Mouse (Mus musculus) activated CD4-positive, CD25-positive, alpha-beta regulatory T cell, adult 4 months (primary cell): ENCODE measurements around the gene Sf3b5. TPM values are rescaled to one million over a fixed set of nuclear protein-coding genes. Genes with fewer than 3 reads are reported as not detected.
"Not testable (repeated sequence)": the region's sequence is repeated elsewhere in the genome, so short reads cannot be mapped to it uniquely, and the experiment has no call there.

ENCODE experiments used
- ATAC-seq: one replicate; pipeline ENCODE4 v1.8.0; 2017
- polyA plus RNA-seq, 2 experiments: library from polyadenylated mRNA; unstranded; fragments of 100-300 nt; shearing (Covaris generic); gene quantifications; one replicate each; pipeline ENCODE4 v1.2.1; 2017

Sf3b5 gene
- polyA plus RNA-seq, 2 experiments from 2014 or later, result 33.3 to 37.8 TPM

DNA sequence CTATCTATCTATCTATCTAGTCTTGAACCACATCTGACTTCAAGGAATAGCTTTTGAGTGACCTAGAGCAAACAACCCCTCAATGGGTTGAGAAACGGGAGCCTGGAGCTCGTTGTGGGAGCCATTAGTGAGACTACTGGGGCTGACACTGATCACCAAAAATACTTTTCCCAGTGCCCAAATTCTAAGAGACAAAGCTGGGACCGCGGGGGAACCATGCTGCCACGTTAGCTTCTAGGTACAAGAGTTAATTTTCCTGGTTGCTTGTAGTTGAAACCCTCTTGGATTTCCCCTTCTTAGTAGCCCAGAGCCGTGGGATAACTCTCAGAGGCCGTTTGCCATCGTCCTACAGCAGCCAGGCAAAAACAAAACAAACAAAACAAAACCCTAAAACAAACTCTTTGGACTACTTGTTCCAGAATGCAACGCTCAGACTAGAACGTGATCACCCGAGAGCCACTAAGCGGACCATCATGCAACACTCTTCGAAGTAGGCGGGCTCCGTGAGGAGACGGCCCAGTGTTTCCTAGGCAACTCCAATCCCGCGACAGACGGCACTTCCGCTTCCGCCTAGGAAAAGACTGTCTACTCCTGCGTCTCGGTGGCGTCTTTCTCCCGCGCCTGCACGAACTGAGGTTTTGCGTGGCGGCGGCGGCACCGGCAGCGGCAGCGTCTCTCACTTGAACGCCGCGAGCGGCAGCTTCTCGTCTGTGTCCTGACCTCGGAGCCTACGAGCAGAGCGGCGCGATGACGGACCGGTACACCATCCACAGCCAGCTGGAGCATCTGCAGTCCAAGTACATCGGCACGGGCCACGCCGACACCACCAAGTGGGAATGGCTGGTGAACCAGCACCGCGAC lies 3.0 kb downstream of the Sf3b5 start:
- peak; percentile 100 for ATAC-seq

DNA sequence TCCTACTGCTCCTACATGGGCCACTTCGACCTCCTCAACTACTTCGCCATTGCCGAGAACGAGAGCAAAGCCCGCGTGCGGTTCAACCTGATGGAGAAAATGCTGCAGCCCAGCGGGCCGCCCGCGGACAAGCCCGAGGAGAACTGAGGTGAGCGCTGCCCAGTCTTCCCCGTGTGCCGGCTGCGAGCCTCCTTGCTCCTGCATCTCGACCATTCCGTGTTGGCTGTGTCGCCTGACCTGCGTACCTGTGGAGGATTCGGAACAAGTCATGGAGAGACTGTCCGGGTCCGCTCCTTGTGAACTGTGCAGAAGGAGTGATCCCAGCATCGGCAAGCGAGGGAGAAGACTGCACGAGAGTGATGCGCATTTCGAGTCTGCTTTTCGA lies 3.6 kb downstream of the Sf3b5 start:
- ATAC-seq, result no peak

DNA sequence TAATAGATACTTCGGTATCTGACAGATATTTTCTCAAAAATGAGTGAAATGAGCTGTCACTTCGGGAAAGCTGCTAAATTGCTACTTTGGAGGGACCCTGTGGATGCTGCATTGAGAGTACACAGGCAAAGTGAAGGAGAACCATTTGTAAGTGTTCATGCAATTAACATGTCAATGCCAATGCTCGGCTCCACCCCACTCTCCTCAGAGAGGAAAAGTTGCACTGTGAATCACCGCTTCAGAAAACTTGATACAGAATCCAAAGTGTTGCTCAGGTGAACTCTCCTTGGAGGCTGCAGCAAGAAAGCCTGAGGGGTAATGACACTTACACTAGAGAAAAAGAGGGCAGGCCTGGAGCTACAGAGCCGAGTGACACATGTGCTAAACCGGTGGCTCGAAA lies 8.9 kb downstream of the Sf3b5 start:
- no peak for ATAC-seq

DNA sequence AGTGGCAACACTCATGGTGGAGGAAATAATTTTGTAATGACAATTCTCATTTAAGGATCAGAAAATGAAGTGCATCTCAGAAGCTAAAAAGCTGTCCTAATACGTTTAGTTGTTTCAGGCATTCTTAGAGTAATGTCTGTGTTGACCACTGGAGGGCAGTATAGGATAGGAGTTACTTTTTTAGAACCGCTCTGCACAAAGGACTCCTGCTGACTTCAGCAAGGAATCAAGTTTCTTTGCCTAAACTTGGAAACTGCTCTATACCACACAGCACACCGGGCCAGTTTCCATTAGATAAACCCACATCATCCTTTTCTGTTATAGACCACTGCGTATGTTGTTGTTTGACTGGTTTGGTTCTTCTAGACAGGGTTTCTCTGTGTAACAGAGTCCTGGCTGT lies 11.4 kb downstream of the Sf3b5 start:
- peak; percentile 80 for ATAC-seq

DNA sequence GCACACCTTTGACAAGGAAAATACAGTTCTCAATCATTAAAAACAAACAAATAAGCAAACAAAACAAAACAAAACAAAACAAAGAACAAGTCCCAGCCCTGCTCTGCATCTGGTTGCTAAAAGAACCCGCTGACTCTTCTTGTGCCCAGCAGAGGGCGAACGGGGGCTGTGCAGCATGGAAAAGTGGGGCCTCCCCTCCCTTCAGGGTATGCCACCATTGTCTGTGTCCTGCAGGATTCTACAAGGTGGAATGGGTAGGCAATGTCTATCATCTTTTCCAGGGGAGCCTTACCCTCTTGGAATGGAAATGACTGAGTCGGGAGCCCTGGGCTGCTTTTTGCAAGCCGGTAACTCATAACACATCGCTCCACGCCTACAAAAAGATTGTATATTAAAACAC lies 13.4 kb downstream of the Sf3b5 start:
- ATAC-seq, result no peak

DNA sequence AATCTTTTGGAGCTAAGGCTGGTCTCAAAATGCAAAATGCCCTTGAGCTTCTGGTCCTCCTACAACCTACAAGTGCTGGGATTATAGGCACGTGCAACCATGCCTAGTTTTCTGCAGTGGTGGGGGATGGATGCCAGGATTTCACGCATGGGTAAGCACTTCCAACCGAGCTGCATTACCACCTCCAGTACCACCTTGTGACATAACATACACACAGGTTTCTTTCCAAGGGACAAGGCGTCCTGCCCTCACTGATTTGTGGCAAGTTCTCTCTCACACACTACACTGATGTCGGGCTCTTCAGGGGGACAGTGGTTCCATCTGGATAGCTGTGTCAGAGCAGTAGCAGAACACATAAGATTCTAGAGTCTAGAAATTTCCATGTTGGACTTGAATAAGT lies 13.9 kb downstream of the Sf3b5 start:
- no peak for ATAC-seq

DNA sequence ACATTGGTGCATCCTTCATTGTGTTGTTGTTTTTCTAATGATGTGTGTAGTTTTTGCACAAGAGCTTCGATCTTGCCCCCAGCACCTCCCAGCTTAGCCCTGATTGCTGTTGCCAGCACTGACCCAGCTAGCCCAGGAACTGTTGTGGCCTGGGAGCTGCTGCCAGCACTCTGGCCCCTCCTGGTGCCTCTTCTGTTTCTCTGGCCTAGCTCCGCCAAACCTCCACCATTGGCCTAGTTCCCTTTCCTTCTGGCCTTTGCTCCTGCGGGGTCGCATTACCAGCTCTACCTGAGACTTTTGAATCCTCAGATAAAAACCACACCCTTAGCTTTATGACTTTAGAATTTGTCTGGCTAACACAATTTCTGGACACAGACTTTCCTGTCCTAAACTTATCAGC lies 17.0 kb downstream of the Sf3b5 start:
- ATAC-seq, result no peak

DNA sequence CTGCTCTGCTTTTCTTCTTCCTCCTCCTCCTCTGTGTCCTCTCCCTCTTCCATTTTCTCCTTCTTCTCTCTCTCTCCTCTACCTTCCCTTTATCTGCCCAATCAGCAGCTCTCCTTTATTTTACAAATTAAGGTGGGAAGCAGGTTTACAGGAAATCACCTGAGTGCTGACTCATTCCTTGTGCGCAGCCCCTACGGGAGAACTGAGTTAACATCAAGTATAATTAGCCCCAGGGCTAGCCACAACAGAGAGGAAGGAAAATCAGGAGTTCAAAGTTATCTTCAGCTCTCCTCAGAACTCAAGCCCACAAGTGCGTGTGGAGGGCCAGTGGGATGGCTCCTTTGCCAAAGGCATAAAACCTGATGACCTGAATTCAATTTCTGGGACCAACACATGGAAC lies 18.8 kb downstream of the Sf3b5 start:
- not testable (repeated sequence) for ATAC-seq

DNA sequence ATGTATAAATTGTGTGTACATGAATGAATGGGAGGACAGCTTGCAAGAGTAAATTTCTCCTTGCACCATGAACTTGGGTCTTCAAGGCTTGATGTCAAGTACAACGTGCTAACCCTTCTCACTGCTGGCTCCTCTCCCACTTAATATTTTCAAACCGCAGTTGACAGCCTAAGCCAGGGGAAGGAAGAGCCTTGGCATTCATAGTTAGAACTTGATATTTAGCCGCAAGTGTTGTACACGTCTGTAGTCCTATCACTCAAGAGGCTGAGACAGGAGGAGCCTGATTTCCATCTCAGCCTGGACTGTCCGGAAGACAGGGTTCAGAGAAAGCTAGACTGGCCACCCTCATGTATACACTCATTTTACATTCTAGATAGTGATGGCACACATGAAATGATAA lies 22.6 kb downstream of the Sf3b5 start:
- no peak for ATAC-seq

DNA sequence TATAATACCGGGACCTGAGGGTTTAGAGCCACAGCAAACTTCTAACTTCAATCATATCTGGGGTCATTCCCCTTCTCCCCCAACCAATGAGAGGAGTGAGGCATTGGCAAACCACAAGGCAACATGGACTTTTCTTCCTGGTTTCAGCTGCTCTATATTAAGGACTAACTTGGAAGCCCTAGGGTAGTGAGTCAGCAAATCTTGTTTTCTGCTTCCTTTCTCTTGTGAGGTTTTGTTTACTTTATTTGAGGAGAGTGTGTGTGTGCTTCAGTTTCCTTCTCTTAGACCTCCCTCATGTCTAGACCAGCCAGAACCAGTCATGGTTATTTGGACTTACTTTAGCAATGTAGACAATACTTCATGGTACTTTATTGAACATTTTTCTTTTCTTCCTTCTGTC lies 23.1 kb downstream of the Sf3b5 start:
- ATAC-seq, result no peak

DNA sequence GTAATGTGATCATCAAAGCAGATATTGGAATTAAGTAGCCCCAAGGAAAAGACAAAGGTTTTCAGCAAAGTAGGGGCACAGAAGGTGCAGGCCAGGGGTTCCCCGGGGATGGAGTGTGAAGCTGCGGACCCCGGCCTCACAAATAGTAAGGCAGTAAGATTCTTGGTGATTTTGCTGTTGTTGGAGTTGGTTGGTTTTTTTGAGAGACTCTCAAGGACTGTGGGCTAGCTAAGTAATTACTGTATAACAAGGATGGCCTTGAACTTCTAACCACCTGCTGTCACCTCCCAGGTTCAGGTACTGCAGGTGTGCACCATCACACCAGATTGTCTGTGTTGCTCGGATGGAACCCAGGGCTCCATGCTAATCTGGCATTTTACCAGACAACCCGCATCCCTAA lies 24.3 kb downstream of the Sf3b5 start:
- no peak for ATAC-seq

DNA sequence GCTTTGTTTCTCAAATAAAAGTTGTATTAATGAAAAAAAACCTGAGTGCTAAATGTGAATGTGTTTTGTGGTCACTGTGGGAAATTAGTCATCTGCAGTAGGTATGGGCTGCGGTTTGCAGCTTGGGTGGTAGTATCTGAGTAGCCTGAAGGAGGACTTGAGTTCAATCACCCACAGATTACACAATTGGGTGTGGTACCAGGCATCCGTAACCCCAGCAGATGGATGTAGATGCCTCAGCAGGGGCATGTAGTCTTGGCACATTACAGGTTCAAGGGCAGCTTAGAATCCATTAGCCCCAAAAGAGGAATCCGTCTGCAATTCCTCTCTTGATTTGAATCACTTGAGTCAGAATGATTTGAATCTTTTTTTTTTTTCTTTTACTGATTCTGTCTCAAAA lies 30.1 kb downstream of the Sf3b5 start:
- ATAC-seq, result peak; percentile 36

DNA sequence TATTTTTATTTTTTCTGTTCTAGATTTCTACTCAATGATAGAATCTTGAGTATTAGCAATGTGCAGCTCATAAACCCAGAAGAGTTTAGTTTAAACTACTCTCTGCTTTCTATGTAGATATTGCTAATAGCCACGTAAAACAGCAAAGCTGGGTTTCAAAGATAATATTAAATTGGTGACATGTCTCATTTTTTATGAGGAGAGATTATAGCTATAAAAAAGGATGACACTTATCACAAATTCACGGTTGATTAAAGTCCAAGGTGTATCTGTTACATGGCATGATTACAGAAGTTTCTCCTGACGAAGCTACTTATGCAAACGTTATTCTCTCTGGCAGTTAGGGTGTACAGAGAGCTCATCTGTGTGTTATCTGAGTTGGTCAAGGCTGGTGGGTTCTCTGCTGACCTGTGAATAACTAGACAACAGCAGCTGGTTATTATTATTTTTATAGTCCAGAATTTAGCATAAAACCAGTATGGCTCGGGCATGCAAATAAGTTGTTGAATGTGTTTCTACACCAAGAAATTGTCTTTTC lies 34.6 kb downstream of the Sf3b5 start:
- no peak for ATAC-seq

DNA sequence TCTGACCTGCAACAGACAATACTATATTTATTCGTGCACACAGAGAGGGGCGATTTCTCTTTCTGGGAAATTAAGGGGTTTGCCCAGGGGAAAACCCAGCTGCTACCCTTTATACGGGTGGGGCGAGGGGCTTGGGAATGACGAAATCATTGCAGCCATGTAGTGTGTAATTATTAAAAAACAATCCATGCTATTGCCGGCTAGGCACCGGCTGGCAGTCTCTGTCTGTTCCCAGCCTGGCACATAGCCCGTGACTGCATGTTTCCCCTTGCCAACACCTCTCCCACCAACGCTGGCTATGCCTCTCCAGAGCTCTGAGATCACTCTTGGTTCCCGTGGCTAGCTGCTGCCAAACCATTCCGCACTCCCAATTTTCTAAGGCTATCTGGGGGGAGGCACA lies 39.5 kb downstream of the Sf3b5 start:
- no peak for ATAC-seq

DNA sequence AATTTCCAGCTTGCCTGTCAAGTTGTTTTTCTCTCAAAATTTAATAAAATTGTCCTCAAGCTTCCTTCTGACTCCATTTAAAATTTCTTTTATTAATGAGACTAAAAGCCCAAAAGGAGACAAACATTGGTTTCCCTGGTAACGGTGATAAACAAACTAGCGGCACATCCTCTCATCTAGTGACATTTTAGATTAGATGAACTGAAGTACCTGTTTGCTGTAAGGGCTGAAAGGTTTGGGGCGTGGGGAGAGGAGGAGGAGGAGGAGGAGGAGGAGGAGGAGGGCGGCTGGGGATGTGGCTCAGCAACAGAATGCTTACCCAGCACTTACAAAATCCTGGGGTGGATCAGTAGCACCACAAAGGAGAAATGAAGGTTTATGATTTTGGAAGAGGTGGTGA lies 42.7 kb downstream of the Sf3b5 start:
- peak; percentile 49 for ATAC-seq

DNA sequence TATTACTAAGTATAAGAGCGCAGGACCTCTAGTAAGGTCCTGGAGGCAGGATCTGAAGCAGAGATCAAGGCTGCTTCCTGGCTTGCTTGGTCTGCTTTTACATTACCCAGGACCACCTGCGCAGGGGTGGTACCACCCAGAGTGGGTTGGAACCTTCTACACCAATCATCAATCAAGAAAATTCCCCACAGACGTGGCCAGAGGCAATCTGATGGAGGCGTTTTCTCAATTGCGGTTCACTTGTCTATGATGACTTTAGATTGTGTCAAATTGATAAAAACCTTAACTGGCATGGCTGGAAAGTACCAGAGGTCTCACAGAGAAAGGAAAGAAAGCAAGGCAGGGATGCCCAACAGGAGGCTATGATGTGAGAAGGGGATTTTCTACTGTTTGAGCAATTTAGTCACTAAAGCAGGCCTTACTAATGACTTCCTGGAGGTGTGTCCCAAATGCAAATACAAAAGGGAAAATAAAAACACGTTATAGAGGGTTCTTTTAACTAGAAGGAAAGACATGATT lies 51.8 kb downstream of the Sf3b5 start:
- ATAC-seq, result peak; percentile 60

Other genes with a start within 250 kb of the Sf3b5 start
- gene Utrn, start 136.0 kb upstream of the Sf3b5 start, polyA plus RNA-seq, result 100 to 1,000 TPM; 255 to 319 TPM
- 10 to 100 TPM; 18.9 to 19.6 TPM for gene Stx11, start 41.0 kb upstream of the Sf3b5 start, polyA plus RNA-seq
- gene Plagl1, start 55.2 kb downstream of the Sf3b5 start, polyA plus RNA-seq, result 1 to 10 TPM; 1.8 to 2.2 TPM
- gene Zc2hc1b, start 172.7 kb downstream of the Sf3b5 start, polyA plus RNA-seq, result not detected
- 10 to 100 TPM; 37.0 to 37.4 TPM for gene Ltv1, start 187.8 kb downstream of the Sf3b5 start, polyA plus RNA-seq